Mouse (Mus musculus) forelimb bud, embryonic 11.5 days (tissue): ENCODE measurements at regions not wholly inside any gene's neighbourhood (a gene's known extent, or its start where the extent isn't known, plus 50 kb on each side); places are given as distances from the start of the nearest gene placed in this dataset.

Experiments used
- DNase-seq: peaks from one replicate; pipeline ENCODE4 v3.0.0-alpha.2; 2012; ENCODE audit warnings: low read depth, low spot score

DNA sequence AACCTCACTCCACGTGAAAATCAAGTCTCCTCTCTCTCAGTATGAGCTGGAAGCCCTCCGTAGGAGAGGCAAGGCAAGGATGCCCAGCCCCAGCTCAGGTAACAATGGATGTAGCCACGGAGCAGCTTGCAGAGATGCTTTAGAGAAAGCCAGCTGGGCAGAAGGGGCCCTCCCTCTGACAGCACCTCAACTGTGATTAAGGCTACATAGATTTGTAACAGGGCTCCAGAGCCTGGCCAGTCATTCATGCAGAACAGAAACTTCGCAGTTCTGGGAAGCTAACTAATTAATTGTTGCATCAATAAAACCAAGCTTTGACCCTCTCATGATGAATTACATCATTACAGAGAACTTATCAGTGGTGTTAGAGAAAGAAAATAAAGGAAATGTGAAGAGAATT, 480.8 kb downstream of the Grin2a start:
- no peak for DNase-seq
